Mouse (Mus musculus): ENCODE data around the gene Nav2. TPM values are rescaled to one million over a fixed set of nuclear protein-coding genes. Genes with fewer than 3 reads are reported as not detected.

The Nav2 gene
- total RNA-seq, 2 experiments from 2014 or later, result 77.4 to 100 TPM

DNA sequence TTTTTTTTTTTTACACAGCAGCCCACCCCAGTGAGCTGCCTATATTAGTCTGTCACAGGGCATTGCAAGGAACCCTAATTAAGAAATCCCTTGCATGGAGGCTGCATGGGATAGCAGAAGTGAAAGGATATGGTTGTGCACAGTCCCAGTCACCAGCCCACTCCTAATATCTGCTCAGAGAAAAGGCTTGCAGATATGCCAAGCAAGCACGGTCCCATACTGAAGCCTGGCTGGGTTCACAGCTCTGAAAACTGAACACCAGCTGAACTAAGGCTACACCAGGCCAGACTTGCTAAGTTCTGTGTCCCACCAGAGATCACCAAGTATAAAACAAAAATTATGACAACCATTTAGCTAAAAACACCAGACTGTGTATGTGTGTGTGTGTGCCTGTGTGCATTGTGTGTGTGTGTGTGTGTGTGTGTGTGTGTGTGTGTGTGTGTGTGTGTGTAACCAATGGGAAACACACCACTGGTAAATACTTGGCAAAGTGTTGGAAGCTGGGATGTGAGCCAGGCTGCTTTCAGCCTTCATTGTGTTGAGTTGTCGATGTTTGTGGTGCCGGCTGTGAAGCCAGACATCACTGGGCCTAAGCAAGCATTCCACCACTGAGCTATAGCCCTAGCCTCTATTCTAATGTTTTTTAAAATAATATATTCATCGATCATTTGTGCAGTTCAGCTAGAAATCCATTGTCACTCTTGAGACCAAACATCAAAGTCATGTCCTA is 156.4 kb downstream of the Nav2 start:
- DNase-seq, result no peak

DNA sequence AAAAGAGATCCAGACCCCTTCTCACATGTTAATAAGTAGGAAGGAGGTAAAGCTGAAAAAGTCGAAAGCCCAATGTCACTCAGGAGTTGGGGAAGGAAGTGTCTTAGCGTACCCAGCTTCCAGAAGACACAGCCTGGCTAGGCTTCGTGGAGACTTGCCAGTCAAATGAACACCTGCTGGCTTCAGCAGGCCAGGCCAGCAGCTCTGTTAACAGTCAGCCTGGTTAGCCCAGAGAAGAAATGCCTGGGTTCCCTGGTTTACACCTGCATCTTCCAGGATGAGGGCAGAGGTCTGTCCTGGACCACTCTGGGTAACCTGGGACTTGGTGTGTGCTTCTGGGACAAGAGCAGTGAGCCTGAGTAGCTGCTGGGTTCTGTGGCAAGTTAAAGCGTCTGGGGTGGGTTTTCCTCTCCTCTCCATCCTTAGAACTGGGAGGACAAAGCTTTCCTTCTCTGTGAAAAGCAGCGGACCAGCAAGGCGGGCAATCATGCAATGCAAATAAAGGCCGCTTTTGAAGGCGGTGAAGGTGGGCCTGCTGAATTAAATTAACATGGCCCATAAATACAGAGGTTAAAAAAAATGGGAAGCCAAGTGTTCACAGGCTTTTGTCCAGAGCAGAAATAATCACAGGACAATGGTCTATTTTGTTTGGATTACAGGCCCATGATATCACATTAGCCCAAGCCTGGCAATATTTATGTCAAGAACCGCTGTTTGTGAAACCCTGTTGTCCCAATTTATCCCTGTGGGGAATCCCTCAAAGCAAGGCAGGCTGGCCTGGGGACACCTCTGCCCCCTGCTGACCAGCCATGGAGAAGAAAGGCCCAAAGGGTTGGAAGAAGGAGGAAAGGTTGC is 157.3 kb downstream of the Nav2 start:
- no peak for DNase-seq

DNA sequence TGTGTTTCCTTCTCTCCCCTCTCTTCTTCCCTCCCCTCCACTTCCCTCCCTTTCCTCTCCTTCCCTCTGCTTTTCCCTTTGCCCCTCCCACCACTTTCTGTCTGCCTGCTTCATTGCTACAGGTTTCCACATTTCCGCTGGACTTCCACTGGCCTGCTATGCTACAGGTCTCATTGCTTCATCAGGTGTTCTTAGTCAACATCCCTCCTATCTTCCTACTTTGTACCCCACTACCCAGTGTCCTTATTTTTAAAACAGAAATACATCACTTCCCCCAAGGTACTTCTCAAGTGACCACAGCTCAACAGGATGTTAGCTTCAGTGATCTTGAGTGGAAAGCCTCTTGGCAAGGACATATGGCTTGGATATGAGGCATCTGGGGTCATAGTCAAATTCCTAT is 158.3 kb downstream of the Nav2 start:
- no peak for DNase-seq

DNA sequence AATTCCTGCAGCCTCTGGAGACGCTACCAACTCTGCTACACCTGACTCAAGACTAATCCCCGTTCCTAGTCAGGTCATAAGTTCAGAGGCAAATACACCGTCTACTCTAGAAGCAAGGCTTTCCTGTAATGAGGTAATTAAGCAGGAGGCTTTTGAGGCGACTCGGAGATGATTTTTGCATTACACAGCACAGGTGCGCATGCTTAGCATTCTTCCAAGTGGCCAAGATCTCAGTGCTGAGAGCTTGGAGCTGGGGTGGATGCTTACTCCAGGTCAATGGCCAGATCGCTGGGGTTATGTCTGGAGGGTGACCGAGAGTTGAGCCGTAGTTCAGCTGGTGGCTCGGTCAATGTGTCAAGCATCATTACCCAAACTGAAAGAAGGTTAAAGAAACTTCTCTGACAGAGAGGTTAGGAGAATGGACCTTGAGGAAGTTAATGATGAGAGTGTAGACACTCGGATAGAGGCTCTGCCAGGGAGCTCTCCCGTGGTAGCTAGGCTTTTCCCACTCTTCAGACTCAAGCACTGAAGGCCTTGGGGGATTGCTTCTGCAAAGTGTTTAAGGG is 161.0 kb downstream of the Nav2 start:
- no peak for DNase-seq

DNA sequence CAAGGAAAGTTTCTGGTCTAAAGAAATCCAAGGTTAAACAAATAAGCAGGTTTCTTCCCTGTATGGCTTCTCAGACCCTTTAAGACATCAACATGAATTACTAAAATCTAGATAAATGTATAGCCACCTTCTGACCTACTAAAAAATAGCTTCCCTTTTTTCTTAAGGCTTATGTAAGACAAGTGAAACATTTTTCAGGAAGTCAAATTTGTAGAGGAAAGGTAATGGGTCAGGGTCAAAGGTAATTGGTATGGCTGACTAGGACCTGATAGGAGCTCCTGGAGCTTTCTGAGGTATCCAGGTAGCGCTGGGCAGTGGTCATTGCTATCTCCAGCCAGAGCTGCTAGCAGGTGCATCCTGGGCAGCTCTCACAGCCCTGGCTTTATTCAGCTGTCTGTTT is 162.1 kb downstream of the Nav2 start:
- no peak for DNase-seq

DNA sequence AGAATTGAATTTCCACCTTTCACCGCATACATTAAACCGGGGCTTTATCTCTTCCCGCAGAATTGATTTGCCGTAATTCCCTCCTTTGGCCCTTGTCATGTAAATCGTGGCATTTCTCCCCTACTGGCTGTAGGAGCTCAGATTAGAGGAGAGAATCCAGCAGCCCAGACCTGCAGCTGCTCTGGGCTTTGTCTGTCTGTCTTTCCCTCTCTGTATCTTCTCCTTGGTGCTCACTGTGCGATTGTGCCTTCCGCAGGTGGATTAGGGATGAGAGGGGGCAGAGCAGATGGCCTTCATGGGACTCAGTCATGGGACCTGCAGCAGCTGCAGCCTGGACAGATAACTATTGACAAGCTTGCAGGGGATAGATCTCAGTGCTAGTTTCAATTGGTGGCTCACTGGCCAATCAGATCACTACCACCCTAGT is 162.6 kb downstream of the Nav2 start:
- DNase-seq, result no peak

DNA sequence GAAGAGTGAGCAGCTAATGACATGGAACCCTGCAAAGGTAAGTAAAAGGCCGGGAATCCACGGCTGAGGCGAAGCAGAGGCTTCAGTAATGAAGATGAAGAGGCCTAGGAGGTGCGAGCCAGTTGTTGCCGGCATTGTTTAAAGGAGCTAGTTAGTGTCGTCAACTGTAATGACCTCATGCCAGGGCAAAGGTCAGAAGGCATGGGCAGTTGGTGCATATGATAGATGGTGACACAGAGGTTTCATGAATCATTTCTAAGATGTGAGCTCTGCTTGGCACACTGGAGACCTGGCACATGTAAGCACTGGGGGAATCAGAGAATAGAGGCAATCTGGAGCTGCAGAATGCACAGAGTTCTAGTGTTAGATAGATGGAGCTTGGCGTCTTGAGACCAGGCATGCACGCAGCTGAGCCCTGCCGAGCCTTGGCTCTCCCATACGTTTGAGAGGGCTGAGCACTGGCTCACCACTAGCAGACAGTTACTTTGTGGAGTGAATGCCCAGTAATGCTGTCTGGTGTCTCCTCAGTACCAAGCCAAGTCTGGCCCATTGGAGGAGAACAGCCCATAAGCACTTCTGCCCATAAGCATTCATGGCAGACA is 166.9 kb downstream of the Nav2 start:
- DNase-seq, result no peak

DNA sequence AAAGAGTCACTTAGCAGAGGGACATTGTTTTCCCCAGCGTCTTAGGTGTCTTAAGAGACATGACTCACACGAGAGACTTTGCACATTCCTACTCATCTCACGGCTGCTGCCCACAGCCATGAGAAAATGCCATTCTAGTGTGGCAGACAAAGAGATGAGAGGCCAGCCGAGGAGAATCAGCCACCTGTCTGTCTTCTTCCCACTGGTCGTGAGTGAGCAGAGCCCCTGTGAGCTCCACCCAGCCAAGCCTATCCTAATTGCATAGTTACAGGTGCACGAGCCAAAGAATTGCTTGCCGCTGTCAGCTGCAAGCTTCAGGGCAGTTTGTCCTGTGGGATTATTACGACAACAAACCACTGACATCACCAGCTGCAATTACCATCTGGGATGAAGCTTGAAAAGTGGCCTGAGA is 167.8 kb downstream of the Nav2 start:
- no peak for DNase-seq

DNA sequence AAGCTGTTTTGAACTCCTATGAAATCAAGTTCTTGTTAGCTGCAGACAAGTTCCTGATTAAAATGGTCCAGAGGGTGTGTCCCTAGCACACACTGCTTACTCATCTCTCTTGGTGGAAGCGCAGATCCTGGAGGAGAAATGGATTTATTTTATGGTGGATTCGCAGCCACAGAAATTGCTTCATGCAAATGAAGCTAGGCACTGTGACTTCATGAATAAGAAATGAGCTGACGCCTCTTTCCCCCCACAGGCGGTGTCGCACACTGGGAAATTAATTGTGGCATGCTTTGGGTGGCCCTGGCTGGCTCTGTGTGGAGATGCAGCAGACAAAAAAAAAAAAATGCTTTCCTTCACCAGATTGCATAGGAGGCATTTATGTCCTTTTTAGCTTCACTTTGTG is 170.4 kb downstream of the Nav2 start:
- no peak for DNase-seq

DNA sequence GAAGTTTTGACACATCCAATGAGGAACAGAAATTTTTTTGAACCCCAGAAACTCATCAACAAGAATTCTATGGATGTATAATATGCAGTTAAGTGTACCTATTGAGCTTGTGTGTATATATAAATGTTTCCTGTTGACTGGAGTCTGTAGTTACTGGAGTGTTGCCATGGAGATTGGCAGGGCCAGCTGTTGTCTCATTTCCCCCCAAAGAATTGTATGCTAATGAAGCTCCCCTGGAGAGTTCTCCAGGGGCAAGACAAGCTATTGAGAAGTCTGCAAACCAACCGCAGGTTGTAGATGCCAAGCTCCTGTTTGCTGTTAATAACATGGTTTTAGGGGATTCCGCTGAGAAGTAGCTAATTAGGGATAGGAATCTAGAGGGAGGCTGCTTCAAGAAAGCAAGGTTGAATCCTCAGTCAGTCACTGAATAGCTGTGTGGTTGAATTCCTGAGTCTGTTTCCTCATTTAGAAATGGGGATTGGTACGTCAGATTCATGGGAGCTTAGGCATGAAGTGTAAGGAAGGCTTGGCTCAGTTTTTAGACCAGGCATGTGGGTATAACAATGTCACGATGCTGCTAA is 174.2 kb downstream of the Nav2 start:
- no peak for DNase-seq

DNA sequence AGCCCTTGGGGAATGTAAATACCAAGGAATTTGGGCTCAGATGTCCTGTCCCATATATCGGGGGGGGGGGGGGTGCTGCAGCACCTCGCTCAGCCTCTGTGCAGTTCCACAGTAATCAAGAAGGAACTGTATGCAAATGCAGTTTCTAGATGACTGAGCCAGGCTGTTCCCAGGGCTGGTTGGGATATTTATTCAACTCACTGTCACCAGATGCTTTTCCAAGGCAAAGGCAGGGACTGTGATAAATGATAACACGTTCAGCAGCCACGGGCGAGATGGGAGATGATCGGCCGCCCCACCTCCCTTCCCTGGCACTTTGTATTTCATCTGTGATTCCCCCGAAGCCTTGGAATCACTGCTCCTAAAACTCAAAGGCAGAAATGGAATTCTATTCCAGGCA is 176.3 kb downstream of the Nav2 start:
- peak in 1 of 2 experiments; percentile 16 for DNase-seq

DNA sequence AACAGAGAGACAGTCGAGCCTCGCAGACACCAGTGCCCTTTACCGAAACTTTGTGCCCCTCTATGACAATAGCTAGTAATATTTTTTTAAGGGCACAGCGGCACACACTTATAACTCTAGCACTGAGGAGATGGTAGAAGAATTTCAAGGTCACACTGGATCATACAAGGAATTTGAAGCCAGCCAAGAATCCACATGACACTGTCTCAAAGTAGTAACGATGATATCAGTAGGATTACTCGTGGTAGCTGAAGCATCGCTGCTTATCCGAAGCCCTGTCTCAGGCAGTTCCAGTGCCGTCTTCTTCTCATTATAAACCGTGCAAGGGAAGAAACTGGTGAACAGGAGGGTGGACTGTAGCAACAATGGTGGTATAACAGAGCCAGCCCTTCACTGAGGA is 177.2 kb downstream of the Nav2 start:
- no peak for DNase-seq

DNA sequence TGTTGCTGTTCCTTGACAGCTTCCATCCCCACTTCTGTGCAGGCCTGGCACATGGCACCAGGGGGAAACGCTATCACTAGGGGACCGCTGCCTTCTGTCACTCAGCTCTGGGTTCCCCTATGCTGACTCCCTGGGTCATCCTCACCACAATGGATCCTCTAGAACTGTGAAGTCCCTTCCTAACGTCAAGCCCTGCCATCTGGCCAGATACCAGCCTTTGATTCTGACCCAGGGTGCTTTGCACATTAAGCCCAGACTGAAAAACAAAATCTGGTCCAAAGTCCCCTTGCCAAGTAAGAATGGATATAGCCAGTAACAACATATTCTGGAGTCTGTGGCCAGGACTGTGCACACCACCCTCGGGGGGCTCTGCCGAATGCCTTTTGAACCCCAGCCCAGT is 178.6 kb downstream of the Nav2 start:
- DNase-seq, result no peak

DNA sequence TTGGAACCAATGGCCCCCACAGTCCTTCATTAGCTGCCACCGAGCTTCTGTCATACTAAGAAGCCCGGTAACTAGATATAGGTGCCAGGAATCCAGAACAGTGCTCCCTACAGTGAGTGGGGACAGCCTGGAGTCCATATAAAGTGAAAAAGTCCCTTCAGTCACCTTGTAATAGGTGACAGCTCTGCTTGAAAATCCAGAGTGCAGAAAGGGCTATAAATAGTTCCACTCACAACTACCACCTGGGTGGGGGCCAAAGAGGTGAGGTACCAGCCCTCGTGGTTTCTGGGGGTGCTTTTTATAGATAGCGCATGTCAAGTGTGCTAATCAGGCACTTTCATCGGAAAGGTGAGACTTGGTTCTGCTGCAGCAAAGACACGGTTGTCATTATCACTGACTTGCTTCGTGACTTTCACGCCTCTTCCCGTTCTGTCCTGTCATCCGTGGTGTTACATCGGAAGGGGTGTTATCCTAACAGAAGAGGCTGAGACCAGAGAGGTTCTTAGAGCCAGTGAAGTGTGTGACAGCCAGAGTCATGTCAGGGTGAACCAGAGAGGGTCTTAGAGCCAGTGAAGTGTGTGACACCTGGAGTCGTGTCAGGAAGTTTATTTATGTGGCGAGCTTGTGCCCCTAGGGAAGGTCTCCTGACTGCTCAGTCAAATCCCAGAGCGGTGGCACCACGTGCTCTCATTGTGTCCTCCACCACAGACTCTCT is 179.8 kb downstream of the Nav2 start:
- no peak for DNase-seq

DNA sequence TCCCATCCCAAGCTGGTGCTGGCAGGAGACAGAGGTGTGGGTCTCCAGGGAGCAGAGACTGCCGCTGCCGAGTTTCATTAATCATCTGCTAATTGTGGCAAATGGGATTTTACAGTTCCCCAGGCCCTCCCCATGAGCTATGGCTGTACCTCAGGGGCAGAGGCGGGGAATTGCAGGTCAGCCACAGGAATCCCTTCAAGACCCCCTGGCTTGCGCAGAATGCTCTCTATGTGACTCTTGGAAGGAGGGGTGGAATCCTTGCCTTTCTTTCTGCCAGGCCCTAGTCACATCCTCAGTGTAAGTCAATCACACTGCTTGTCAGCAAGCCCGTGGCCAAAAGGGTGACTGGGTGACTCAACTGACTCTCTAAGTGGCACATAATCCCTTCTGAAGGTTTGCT is 182.9 kb downstream of the Nav2 start:
- DNase-seq, result no peak

DNA sequence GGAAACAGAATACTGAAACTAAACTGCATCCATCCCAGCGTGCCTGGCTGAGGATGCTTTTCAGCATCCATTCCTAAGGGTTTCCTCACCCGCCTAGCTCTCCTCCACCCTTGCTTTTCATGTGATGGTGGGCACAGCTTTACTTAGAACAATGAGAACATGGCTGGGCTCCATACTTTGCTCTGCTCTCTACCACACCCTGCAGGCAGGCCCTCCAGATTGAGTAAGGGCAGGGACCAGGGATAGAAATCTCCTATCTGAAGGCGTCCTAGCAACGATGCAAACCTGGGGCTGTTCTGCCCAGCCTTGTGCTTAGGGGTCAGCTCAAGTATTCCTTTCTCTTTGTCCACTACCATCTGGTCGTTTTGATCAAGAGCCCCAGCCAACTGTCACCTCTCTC is 183.4 kb downstream of the Nav2 start:
- DNase-seq, result no peak

DNA sequence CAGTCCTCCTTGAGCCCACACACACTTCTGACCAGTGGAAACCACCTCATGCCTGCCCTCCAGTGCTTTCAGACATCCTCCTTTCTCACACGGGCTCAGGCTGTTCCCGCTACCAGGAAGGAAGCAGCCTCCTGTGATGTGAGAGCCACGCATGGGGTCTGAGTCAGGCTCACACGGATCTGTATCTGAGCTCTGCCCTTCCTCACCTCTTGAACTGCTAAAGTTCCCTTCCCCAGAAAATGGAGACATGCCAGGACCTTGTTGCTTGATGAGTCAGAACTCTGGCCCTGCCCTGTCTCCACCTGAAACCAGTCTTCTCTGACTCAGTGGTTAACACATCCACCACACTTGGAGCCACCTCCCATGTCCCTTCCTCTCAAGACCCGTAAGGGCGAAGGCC is 185.1 kb downstream of the Nav2 start:
- no peak for DNase-seq

DNA sequence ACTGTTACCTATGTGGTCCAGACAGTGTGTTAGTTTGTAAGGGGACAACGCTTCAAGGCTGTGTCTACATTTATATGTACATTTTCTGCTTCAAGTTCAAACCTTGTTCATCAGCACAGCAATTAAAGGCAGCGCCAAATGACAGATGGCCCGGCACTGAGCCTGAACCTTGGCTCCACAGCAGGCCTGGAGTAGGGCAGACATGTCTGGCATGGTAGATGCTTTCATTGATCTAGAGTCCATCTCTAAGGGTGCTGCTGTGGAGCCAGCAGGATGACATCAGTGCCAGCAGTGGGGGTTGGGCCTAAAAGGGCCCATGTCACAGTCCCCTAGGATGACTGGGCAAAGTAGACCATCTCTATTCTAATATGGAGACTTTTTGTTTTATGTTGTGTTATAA is 186.0 kb downstream of the Nav2 start:
- no peak for DNase-seq

DNA sequence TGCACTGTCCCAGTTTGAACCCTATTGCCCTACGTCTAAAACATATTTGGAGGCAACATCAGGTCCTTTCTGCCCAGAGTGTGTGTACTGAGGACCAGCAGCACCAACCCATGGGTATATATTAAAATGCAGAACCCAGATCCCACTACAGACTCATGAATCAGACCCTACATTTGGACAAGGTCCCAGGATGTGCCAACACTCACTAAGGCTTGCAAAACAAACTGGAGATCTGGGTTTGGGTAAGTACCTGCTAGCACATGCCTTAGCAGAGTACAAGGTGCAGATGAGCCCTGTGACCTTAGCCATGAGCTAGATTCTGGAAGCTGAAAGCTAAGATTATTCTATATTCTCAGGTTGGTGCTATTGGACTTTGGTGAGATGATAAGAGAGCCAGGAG is 192.8 kb downstream of the Nav2 start:
- DNase-seq, result no peak

DNA sequence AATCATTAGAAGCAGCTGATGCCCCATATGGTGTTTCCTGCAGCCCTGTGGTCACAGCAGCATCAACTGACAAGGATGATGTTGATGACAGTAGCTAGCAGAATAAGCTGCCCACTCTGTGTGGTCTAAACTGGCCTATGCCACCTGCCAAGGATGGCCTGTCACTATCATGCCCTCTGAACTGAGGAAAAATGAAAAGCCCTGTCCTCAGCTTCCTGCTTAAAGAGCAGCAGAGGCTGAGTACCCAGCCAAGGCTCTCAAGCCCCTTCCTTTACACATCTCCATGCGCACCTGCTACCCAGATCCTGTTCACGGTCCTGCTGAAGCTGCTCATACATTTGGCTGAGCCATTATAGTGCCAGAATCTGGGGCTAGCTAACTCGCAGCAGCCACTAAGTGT is 193.7 kb downstream of the Nav2 start:
- DNase-seq, result no peak

DNA sequence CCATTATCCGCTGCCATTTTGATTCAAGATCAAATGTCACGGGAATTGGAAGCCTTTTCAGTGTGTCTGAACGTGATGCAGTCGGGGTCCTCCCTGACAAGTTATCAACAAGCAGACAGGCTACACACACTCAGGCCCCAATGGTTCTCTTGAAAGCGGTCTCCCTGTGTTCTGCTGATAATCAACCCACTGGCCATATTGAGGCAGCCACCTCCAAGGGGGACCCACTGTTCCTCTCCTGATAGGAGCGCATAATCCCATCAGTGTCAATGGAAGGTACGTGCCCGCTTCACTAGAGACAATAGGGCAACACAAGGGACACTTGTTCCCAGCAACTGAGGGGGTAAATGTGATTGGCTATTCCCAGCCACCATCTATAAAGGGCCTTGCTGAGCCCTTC is 195.9 kb downstream of the Nav2 start:
- DNase-seq, result no peak

DNA sequence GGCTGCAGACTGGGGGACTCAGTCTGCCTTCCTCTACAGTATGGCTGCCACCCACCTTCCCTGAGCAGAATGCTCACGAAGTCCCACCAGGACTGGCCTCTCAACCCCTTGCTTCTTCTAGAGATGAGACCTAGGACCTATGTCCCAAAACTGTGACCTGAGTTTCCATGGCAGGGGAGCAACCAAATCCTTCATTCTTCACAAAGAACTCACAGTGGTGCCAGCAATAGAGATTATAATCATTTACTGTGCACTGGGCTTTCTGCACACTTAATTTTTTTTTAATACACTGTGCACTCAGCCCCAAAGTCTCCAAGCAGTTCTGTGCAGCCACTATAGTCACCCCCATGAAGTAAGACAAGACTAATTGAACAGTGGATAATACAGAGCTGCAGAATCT is 196.3 kb downstream of the Nav2 start:
- DNase-seq, result no peak
